Mouse (Mus musculus): Measurements from ENCODE around the gene Eml1. TPM values are rescaled to one million over a fixed set of nuclear protein-coding genes. Genes with fewer than 3 reads are reported as not detected.

Eml1 gene
- polyA plus RNA-seq, 1 experiment, result 4.7 TPM

- 77% methylated on average over 13 of the region's 13 CpGs for WGBS
- H3K27ac ChIP-seq (ENCODE audit: control insufficient read depth, insufficient read depth, low read depth, low read length, poor library complexity), result no peak overlapping the region
- no peaks in the 10 kb centered on the region for H3K4me1 ChIP-seq (ENCODE audit: control insufficient read depth, insufficient read depth, low read length)
- no peak overlapping the region for H3K4me3 ChIP-seq (replicated peaks; ENCODE audit: control insufficient read depth, low read depth, low read length)
- TF ChIP-seq CTCF (IDR thresholded peaks at IDR 0.05; ENCODE audit: control insufficient read depth, insufficient read depth, low read length) (no peak), POLR2A (IDR thresholded peaks at IDR 0.05; ENCODE audit: borderline replicate concordance, control insufficient read depth, low read depth, low read length) (no peak)
Observed at GRCm38 (mm10) chr12:108378379-108379133, 7.8 kb downstream of the Eml1 start.

- H3K4me1 ChIP-seq (ENCODE audit: control insufficient read depth, insufficient read depth, low read length), result no peaks in the 10 kb centered on the region
- no peak overlapping the region for H3K27ac ChIP-seq (ENCODE audit: control insufficient read depth, insufficient read depth, low read depth, low read length, poor library complexity)
- no peak overlapping the region for H3K4me3 ChIP-seq (replicated peaks; ENCODE audit: control insufficient read depth, low read depth, low read length)
- WGBS, result 63% methylated on average over 13 of the region's 13 CpGs
- TF ChIP-seq CTCF (IDR thresholded peaks at IDR 0.05; ENCODE audit: control insufficient read depth, insufficient read depth, low read length) (no peak), POLR2A (IDR thresholded peaks at IDR 0.05; ENCODE audit: borderline replicate concordance, control insufficient read depth, low read depth, low read length) (no peak)
Observed at GRCm38 (mm10) chr12:108386476-108387232, 15.9 kb downstream of the Eml1 start.

GRCm38 (mm10) chr12:108389718-108390117 lies 19.0 kb downstream of the Eml1 start:
- WGBS, result 52% methylated on average over 3 of the region's 3 CpGs
- no peak for TF ChIP-seq POLR2A (IDR thresholded peaks at IDR 0.05; ENCODE audit: borderline replicate concordance, control insufficient read depth, low read depth, low read length)
- TF ChIP-seq CTCF (IDR thresholded peaks at IDR 0.05; ENCODE audit: control insufficient read depth, insufficient read depth, low read length), result no peak
- Histone ChIP-seq H3K4me3 (replicated peaks; ENCODE audit: control insufficient read depth, low read depth, low read length) (no peak overlapping the region), H3K27ac (ENCODE audit: control insufficient read depth, insufficient read depth, low read depth, low read length, poor library complexity) (no peak overlapping the region), H3K4me1 (ENCODE audit: control insufficient read depth, insufficient read depth, low read length) (no peaks in the 10 kb centered on the region)

- Histone ChIP-seq H3K4me3 (replicated peaks; ENCODE audit: control insufficient read depth, low read depth, low read length) (no peak overlapping the region), H3K4me1 (ENCODE audit: control insufficient read depth, insufficient read depth, low read length) (no peaks in the 10 kb centered on the region), H3K27ac (ENCODE audit: control insufficient read depth, insufficient read depth, low read depth, low read length, poor library complexity) (no peak overlapping the region)
- WGBS, result 72% methylated on average over 12 of the region's 12 CpGs
- TF ChIP-seq POLR2A (IDR thresholded peaks at IDR 0.05; ENCODE audit: borderline replicate concordance, control insufficient read depth, low read depth, low read length) (no peak), CTCF (IDR thresholded peaks at IDR 0.05; ENCODE audit: control insufficient read depth, insufficient read depth, low read length) (no peak)
Observed at GRCm38 (mm10) chr12:108392254-108393044, 21.7 kb downstream of the Eml1 start.

GRCm38 (mm10) chr12:108393082-108393481 lies 22.3 kb downstream of the Eml1 start:
- no peak for TF ChIP-seq CTCF (IDR thresholded peaks at IDR 0.05; ENCODE audit: control insufficient read depth, insufficient read depth, low read length)
- no peak for TF ChIP-seq POLR2A (IDR thresholded peaks at IDR 0.05; ENCODE audit: borderline replicate concordance, control insufficient read depth, low read depth, low read length)
- Histone ChIP-seq H3K4me3 (replicated peaks; ENCODE audit: control insufficient read depth, low read depth, low read length) (no peak overlapping the region), H3K27ac (ENCODE audit: control insufficient read depth, insufficient read depth, low read depth, low read length, poor library complexity) (no peak overlapping the region), H3K4me1 (ENCODE audit: control insufficient read depth, insufficient read depth, low read length) (no peaks in the 10 kb centered on the region)
- 74% methylated on average over 4 of the region's 4 CpGs for WGBS

- Histone ChIP-seq H3K27ac (ENCODE audit: control insufficient read depth, insufficient read depth, low read depth, low read length, poor library complexity) (no peak overlapping the region), H3K4me3 (replicated peaks; ENCODE audit: control insufficient read depth, low read depth, low read length) (no peak overlapping the region), H3K4me1 (ENCODE audit: control insufficient read depth, insufficient read depth, low read length) (no peaks in the 10 kb centered on the region)
- no peak for TF ChIP-seq POLR2A (IDR thresholded peaks at IDR 0.05; ENCODE audit: borderline replicate concordance, control insufficient read depth, low read depth, low read length)
- TF ChIP-seq CTCF (IDR thresholded peaks at IDR 0.05; ENCODE audit: control insufficient read depth, insufficient read depth, low read length), result no peak
- WGBS, result 79% methylated on average over 4 of the region's 4 CpGs
Observed at GRCm38 (mm10) chr12:108393637-108394036, 22.9 kb downstream of the Eml1 start.

- WGBS, result 68% methylated on average over 17 of the region's 17 CpGs
- TF ChIP-seq CTCF (IDR thresholded peaks at IDR 0.05; ENCODE audit: control insufficient read depth, insufficient read depth, low read length) (no peak), POLR2A (IDR thresholded peaks at IDR 0.05; ENCODE audit: borderline replicate concordance, control insufficient read depth, low read depth, low read length) (no peak)
Observed at GRCm38 (mm10) chr12:108394534-108395284, 24.0 kb downstream of the Eml1 start.

More at GRCm38 (mm10) chr12:108394534-108395284, 24.0 kb downstream of the Eml1 start:
- Histone ChIP-seq H3K4me1 (ENCODE audit: control insufficient read depth, insufficient read depth, low read length) (no peaks in the 10 kb centered on the region), H3K27ac (ENCODE audit: control insufficient read depth, insufficient read depth, low read depth, low read length, poor library complexity) (no peak overlapping the region), H3K4me3 (replicated peaks; ENCODE audit: control insufficient read depth, low read depth, low read length) (no peak overlapping the region)

Data from bone marrow, adult 2 months (tissue).